Mouse (Mus musculus) spleen, postnatal 14 days (tissue): ENCODE data around the gene Parp3.
"Not testable (repeated sequence)": the region's sequence is repeated elsewhere in the genome, so short reads cannot be mapped to it uniquely, and the experiment has no call there.

Source experiments
- DNase-seq, 2 experiments: peaks; one replicate each; pipeline ENCODE4 v3.0.0; 2021 to 2022; ENCODE audit warnings: low spot score in 2 of 2

The Parp3 gene

DNA sequence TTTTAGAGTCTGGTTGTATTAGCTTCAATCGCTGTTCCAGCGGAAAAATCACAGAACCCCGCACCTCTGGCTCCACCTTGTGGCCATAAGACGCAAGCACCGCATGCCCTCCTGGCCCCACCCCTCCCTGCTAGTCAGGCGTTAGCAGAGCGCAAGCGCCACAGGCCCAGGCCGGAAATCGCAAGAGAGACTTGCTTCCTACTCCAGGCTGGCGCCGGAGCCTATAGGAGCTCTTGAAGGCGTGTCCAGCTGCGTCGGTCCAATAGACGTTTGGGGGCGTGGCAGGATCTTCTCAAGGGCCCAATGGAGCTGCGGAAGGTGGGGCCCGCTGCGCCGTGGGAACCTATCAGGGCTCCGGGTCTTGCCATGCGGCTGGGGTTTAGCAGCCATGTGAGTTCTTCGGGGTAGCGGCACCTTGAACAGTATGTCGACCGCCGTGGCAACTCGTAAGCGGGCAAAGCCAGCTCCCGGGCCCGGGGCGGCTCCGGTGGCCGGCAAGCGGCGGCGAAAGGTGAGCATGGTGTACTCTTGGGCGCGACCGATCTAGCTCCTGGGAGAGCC is at the start of gene Parp3:
Gene Parp3, minus strand, starts transcription at position 26 of the 561 bp plus-strand sequence.
- DNase-seq, result peak; percentile 91 to 92

DNA sequence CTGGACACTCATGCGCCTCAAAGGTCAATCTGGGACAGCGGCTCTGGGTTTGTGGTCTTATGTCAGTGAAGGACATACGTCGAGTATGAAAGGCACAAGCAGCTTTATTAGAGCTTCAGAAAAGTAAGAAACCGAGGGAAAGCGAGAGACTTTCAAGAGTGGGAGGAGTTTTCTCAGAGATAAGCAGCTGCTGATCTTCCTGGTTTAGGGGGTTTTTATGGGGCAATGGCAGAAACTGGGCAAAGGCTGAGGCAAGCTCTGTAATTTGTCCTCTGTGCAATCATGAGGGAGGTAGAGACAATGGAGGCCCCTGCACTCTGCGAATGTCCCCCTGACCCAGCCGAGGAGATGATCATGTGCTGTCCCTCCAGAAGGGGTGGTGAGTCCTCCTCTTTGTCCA is 43.2 kb upstream of the Parp3 start:
- DNase-seq, result no peak

DNA sequence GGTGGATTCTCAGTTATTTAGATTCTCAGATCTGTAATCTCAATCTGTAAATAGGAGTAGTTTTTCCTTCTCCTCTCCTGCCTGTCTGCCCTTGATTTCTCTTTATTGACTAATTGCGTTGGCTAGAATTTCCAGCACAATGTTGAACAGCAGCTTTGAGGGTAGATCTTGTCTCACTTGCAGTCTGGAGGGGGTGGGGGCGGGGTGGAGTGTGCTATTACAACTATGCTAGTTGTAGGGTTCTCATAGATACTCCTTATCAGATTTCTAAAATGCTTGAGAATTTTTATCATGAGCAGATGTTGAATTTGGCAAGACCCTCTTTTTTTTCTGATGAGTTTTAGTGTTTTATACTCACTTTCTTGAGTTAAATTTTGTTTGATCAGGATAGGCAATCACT is 42.7 kb upstream of the Parp3 start:
- no peak for DNase-seq

DNA sequence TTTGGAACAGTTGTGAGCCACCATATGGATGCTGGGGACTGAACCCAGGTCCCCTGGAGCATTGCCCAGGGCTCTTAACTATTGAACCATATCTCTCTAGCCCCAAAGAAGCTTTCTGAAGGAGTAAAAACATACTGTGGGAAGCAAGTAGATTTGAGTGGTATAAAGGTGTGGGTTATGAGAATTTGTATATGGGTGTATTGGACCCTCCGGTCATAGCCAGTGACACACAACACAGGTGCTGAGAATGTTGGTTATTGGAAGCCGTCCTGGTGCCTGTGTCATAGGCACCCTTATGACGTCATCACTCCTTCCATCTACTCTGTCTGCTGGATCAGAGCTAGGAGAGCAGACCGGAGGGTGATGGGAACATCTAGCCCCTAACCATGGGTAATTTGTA is 37.5 kb upstream of the Parp3 start, which contains the start of gene Iqcf5:
Gene Iqcf5, plus strand, starts transcription at position 301 of the 400 bp plus-strand sequence.
- DNase-seq, result no peak

DNA sequence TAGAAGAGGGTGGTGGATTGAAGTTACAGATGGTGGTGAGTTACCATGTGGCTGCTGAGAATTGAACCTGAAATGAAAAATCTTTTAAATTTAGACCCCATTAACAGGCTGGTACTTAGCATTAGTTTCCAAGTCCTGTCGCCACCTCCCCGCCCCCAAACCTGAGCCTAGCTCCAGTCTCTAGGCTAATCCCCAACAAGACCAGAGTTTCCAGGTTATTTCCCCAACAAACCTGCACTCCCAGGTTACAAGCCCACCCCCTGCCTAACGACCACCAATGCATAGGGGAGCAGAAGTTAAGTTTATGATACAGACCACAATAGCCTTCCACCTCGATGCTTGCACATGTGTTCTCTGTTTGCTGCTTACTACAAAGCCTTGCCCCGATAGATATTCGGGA is 36.8 kb upstream of the Parp3 start:
- DNase-seq, result no peak

DNA sequence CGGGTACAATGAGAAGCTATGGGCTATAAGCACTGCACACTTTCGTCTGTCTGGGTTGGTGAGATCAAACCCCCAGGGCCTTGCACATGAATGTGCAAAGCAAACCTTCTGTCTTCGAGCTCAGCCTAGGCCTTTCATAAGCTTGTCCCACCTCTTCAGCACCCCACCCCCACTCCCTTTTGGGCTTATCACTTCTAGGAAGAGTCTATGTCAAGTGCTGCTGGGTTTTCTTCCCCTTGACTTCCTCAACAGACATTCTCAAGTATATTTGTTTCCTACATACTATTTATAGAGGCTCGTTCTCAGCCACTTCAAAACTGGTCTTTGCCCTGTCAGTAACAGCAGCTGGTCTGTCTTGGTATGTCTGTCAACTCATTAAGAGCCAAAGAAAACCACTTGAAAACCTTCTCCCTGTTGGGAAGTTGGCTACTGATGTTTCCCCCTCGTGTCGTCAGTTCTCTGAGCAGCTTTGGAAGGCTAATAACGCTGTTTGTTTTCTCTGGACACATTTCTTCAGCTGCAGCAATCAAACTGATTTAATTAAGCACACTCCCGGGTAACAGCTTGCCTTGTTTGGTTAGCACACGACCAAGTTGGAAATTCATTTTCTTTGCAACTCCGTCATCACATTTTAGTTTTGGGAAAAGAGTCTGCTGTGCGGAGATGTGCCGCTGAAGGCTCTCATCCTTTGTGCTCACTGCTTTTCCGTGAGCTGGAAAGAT is 36.1 kb upstream of the Parp3 start:
- DNase-seq, result no peak

DNA sequence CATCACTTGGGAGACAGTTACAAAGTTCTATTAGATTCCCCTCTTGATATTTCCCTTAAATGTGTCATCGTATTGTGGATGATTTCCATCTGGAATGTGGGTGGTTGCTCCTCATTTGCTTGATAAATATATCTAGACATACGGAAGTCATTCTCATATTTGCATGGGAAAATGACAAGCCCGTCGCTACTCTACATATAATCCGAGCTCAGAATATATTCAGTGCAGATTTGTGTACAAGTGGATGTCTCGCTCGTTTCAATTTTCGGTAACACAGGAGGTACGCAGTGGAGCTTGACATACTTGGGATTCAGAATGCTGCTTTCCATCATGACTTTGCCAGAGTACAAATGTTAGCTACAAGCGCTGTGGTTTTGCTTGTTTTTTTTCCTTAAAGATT is 32.6 kb upstream of the Parp3 start:
- DNase-seq, result no peak

DNA sequence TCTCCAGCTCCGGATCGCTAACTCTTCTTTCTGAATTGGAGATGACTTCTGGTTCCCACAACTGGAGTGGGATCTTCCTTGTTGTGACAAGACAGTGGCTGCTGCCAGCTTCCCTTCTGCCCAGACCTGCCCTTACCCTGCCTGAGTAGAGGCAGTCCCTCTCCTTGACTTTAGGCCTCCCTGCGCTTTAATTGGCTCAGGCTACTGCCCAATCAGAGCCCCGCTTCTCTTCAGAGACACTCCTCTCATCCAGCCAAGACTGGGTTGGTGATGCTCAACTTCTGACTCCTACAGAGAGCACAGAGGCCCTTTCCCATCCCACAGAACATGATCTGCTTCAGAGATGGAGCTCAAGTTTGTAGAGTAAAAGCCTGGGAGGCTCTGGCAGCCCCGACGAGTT is 27.5 kb upstream of the Parp3 start:
- DNase-seq, result no peak

DNA sequence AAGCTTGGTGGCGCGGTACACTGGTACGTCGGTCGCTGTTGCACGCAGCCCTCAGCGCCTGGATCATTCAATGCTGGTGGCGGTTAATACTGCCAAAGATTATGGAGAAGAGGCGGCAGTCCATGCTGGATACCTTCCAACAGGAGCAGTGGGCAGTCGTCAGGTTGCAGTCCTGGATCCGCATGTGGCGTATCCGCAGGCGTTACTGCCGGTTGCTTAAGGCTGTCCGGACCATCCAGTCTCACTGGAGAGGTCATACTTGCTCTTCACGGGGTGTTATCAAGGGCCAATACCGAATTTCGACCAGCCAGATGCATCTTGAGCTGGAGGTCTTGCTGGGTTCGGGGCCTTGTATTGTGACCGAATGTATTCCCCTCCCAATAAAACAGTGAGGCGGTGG is 25.1 kb upstream of the Parp3 start:
- no peak for DNase-seq

DNA sequence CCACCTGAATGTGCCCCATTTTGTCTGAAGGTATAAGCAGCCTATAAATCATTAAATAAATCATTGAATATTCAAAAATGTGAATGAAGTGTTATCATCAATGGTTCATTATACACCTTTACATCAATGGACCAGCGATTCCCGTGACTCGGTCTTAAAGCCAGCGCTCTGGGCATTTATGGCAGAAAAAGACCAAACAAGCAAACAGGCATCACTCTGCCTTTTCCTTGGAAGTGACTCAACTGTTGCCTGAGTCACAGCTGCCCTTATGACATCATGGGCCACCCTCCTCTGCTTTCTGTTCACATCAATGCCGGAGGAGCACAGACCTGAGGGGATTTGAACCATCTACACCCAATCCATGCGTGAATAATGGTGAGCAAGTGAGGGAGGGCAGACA is 22.9 kb upstream of the Parp3 start, which contains the start of gene Iqcf1:
Gene Iqcf1, plus strand, starts transcription at position 301 of the 400 bp plus-strand sequence.
- no peak for DNase-seq

DNA sequence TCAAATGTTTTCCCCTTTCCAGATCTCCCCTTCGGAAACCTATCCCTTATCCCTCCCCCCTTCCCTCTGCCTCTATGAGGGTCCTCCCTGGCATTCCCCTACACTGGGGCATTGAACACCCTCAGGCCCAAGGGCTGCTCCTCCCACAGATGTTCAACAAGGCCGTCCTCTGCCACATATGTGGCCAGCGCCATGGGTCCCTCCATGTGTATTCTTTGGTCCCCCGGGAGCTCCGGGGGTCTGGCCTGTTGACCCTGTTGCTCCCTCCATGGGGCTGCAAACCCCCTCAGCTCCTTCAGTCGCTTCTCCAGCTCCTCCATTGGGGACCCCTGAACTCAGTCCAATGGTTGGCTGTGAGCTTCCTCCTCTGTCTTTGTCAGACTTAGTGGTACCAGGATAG is 10.9 kb upstream of the Parp3 start:
- not testable (repeated sequence) for DNase-seq

DNA sequence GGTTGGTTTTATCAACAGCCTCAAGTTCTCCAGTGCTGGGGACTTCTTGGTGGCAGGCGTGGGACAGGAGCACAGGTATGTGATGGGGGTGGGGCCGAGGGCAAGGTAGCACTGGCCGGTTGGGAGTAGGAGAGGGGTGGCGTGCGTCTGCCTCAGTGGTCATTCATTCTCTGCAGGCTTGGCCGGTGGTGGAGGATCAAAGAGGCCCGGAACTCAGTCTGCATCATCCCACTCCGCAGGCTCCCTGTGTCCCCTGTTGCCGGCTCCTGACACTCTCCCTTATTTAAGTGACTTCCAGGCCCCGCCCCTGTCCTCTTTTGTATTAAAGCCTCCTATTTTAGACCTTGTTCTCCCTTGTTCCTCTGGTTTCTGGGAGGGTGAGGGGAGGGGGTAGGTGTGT is 8.3 kb upstream of the Parp3 start:
- no peak for DNase-seq

DNA sequence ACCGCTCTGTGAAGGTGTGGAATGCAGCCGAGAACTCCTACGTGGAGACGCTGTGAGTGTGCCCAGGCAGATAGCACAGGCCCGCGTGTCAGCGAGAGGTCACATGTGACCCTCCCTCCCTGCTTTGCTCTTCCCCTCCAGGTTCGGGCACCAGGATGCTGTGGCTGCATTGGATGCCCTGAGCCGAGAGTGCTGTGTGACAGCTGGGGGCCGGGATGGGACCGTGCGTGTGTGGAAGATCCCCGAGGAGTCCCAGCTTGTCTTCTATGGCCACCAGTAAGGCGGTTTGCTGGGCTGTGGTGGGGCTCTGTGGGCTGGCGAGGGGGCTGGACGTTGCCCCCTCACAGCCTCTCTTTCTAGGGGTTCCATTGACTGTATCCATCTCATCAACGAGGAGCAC is 6.9 kb upstream of the Parp3 start:
- no peak for DNase-seq

DNA sequence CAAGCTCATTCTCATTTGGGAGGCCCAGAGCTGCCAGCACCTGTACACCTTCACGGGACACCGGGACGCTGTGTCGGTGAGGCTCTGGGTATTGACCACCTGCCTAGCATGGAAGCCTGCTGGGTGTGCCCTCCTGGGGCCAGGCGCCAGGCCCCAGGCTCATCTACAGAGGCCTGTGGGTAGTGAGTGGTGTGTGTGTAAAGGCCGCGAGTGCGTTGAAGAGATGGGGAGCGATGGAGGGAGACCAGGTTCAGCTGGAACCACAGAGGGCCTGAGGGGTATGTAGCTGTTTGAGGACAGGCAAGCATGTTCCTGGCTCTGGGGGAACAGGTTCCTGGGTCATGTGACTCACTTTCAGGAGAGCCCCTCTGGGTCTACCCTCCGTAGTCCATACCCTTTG is 6.4 kb upstream of the Parp3 start:
- peak in 1 of 2 experiments; percentile 6 for DNase-seq

DNA sequence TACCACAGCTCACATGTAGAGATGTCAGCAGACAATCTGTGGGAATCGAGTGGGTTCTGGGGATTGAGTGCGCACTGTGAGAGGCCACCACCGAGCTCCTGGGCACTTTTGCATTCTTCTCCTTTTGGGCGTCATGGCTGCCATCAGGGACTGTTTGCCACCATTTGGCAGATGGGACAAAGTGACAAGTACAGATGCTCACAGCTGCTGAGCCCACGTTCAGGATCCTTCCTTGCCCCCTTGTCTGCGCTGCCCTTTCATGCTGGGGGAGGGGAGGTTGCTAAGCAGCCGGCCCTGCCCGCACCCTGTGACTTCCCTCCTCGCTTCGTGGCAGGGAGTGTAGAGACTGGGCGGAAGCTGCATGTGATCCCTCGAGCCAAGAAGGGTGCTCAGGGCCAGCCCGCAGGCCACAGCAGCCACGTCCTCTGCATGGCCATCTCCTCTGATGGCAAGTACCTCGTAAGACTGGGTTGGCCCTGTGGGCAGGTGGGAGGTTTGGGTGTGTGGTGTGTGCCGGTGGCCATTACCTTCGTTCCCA is 5.9 kb upstream of the Parp3 start:
- no peak for DNase-seq

DNA sequence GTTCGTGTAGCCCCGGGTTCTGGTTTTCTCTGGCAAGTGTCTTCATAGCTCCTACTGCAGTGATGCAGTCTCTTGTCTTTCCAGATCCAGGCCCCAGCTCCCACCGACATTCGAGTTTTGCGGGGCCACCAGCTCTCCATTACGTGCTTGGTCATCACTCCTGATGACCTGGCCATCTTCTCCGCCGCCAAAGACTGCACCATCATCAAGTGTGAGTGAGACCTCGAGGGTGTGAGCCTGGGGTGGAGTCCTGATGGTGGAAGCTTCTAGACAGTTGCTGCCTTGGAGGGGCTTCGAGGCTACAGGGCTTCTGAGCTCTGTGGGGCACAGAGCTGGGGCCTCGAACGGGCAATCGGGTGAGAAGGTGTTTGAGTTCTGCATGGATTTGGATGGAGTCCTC is 4.9 kb upstream of the Parp3 start:
- DNase-seq, result peak in 1 of 2 experiments; percentile 5

DNA sequence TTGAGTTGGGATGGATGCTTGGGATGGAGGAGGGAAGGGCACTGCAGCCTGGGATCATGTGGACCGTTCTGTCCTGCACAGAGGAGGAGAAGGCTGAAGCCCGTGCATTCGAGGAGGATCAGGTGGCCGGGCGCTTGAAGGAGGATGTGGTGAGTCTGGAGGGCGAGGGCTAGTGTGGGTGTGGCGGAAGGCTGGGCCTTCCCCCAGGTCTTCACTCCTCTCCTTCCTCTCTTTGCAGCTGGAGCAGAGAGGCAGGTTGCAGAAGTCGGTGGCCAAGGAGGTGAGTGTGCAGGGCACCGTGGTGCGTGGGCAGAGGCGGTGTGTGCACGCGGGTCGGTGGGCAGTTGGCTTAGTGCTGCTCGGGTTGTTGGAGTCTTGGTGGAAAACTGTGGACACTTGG is 4.3 kb upstream of the Parp3 start:
- peak in 1 of 2 experiments; percentile 6 for DNase-seq

DNA sequence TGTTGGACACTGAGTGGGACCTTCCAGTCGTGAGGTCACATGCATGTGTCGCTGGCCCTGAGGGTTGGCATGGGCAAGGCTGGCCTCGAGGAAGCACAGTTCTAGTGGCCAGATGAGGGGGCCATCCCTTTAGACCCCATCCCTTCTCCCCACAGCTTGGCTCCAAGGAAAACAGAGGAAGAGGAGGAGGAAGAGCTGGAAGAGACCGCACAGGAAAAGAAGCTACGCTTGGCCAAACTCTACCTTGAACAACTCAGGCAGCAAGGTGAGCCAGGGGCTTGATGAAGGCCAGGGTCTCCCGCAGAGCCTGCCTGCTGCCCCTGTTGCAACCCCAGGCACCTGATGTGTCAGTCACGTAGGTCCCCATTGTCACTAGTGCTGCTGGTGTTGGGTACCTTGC is 3.8 kb upstream of the Parp3 start:
- DNase-seq, result no peak

DNA sequence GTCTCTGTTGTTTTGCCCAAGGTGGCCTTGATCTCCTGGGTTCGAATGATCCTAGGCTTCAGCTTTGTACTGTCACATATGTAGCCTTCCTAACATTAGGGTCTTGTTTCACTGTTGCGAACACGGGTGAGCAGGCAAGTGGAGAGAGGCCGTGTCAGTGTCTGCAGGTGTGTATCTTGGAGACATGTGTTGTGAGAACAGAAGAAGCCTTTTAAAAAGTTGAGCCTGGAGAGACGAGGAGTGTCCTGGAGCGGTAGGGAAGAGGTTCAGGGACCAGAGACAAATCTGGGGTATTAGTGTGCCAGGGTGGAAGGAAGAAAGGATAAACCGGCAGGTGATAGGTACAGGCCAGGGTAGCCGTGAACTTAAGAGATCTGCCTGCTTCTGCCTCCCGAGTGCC is 1.4 kb upstream of the Parp3 start:
- no peak for DNase-seq

DNA sequence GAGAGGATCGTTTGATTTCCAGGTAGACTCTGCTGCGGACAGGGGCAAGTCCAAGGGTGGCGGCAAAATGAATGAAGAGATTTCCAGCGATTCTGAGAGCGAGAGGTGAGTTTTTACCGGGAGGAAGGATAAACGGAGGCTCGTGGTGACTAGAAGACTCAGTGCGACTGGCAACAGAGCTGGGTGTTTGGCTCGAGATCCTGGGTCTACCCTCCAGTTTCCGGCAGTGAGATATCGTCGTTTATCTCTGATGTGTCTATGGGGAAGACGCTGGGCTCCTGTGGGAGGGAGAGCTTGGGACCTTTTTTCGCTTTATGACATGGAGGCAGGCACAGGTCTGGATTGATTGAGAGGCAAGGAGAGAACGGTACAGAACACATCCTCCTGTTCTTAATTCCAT is 900 bp upstream of the Parp3 start:
- no peak for DNase-seq

DNA sequence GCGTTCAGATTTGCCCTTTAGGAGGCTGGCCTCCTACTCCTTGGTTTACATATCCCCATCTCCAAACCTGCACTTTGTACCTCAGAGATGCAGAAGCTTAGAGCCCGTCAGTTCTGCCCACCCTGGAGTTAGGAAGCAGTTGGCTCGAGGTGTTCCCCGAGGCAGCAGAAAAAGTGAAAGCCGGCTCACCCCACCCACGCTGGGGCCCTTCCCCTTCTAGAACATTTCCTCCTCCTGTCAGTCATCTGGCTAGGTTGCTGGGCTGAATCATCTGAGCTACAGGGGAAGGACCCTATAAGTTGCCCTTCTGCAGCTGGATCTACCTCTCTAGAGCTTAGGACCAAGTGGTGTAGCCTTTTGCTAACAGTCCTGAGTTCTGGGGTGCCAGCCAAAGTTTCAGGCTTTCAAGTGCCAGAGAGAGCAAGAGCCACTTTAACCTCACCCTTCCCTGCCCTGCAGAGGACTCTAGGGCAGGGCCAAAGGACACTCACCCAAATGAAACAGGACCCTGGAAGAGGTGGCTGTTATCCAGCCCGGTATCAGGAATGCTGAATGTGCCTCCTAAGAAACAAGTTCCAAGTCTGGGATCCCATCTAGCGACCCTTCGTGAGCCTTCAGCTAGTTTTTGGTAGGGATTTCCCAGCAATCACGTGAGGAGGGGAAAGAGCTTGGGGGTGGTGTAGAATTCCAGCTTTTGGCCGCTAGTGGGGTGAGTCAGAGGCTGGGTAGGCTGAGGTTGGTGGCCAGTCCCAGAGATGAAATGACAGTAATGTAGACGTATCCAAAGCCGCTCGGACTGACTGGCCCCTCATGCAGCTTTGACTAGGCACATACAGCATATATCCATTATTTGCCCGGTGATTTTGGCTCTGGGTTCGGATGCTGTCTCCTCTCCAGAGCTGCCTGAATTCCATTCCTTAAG is 486 bp downstream of the Parp3 start:
- DNase-seq, result peak; percentile 37 to 52

DNA sequence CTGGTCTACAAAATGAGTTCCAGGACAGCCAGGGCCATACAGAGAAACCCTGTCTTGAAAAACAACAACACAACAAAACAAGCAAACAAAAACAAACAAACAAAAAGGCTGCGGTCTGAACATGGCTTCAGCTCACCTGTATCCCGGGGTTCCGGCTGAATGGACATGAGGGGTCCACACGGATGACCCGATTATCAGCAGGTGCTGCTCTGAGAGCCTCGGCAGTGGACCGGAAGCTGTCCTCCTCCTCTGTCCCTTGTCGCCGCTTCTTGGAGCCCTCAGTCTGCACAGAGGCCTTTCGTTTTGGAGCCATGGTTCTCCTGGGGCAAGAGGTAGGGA is 1.1 kb downstream of the Parp3 start, which contains the start of gene Rrp9:
Gene Rrp9, plus strand, starts transcription at position 301 of the 339 bp plus-strand sequence.
- DNase-seq, result no peak
